Mouse (Mus musculus): Measurements from ENCODE around the gene Gm4214. TPM values are rescaled to one million over a fixed set of nuclear protein-coding genes. Genes with fewer than 3 reads are reported as not detected.
"Not testable (repeated sequence)": the region's sequence is repeated elsewhere in the genome, so short reads cannot be mapped to it uniquely, and the experiment has no call there.

The Gm4214 gene
- not detected for polyA plus RNA-seq (2012; fragmentation: generic; extraction: Trizol)
- long read RNA-seq, experiment 1 = 0 reads
- long read RNA-seq, experiment 2 = 0 reads

GRCm38 (mm10) chr7:22984573-22984972 lies at the start of gene Gm4214:
Gm4214 (minus strand) TSS chr7:22984673.
- not testable (repeated sequence) for H3K4me3 ChIP-seq (ENCODE audit: insufficient read depth, poor library complexity, severe bottlenecking); H3K27me3 ChIP-seq (ENCODE audit: control insufficient read depth, insufficient read depth, insufficient read length); H3K79me3 ChIP-seq (ENCODE audit: low read depth); H3K79me2 ChIP-seq (ENCODE audit: control insufficient read depth, insufficient read depth); H3ac ChIP-seq (ENCODE audit: control insufficient read depth, insufficient read length, low read depth); H3K36me3 ChIP-seq (ENCODE audit: control insufficient read depth, insufficient read depth)

GRCm38 (mm10) chr7:23019823-23020222 lies 35.4 kb upstream of the Gm4214 start, which contains the start of gene Gm4216:
Gm4216 (minus strand) TSS chr7:23019923.
- not testable (repeated sequence) for H3K4me3 ChIP-seq (ENCODE audit: insufficient read depth, poor library complexity, severe bottlenecking); H3K27me3 ChIP-seq (ENCODE audit: control insufficient read depth, insufficient read depth, insufficient read length); H3K79me2 ChIP-seq (ENCODE audit: control insufficient read depth, insufficient read depth); H3ac ChIP-seq (ENCODE audit: control insufficient read depth, insufficient read length, low read depth); H3K79me3 ChIP-seq (ENCODE audit: low read depth); H3K36me3 ChIP-seq (ENCODE audit: control insufficient read depth, insufficient read depth)

Other genes with a start within 250 kb of the Gm4214 start
- not detected for gene Vmn1r157, start 223.0 kb downstream of the Gm4214 start, polyA plus RNA-seq (2012; fragmentation: generic; extraction: Trizol)
- gene Vmn1r158, start 193.9 kb downstream of the Gm4214 start, polyA plus RNA-seq (2012; fragmentation: generic; extraction: Trizol) = not detected
- gene Vmn1r159, start 141.1 kb downstream of the Gm4214 start, polyA plus RNA-seq (2012; fragmentation: generic; extraction: Trizol) = not detected
- not detected for gene Vmn1r160, start 113.4 kb downstream of the Gm4214 start, polyA plus RNA-seq (2012; fragmentation: generic; extraction: Trizol)
- not detected for gene Gm4216, start 35.2 kb upstream of the Gm4214 start, polyA plus RNA-seq (2012; fragmentation: generic; extraction: Trizol)
- not detected for gene Vmn1r163, start 70.9 kb upstream of the Gm4214 start, polyA plus RNA-seq (2012; fragmentation: generic; extraction: Trizol)
- gene Gm8720, start 82.8 kb upstream of the Gm4214 start, polyA plus RNA-seq (2012; fragmentation: generic; extraction: Trizol) = not detected
- not detected for gene Gm10662, start 159.8 kb upstream of the Gm4214 start, polyA plus RNA-seq (2012; fragmentation: generic; extraction: Trizol)
- not detected for gene Vmn1r165, start 232.7 kb upstream of the Gm4214 start, polyA plus RNA-seq (2012; fragmentation: generic; extraction: Trizol)

Measured in C2C12 (cell line).